Mouse (Mus musculus) CH12.LX (cell line): ENCODE measurements around the gene Tnik.

Experiments
- CTCF ChIP-seq, 2 experiments: IDR thresholded peaks in 1 of 2; conservative IDR thresholded peaks in 1 of 2; 2 replicates each; pipeline ENCODE4 v1.5.1; 2011 to 2012; ENCODE audit warnings: low read depth in 2 of 2, low read length in 2 of 2, improper control_type of control experiment in 1 of 2, inconsistent platforms in 1 of 2, mild to moderate bottlenecking in 1 of 2, moderate library complexity in 1 of 2
- HCFC1 ChIP-seq: IDR thresholded peaks from 2 replicates; pipeline ENCODE4 v1.6.1; 2012; ENCODE audit warnings: low read depth, mild to moderate bottlenecking, inconsistent platforms, low read length, improper control_type of control experiment
- POLR2A ChIP-seq: IDR thresholded peaks from 2 replicates; pipeline ENCODE4 v1.6.1; 2011; ENCODE audit warnings: low read depth, mild to moderate bottlenecking, improper control_type of control experiment, low read length

GRCm38 (mm10) chr3:28417091-28417715 lies 154.2 kb downstream of the Tnik start:
- TF ChIP-seq CTCF (conservative IDR thresholded peaks at IDR 0.05 in 1 of 2, IDR thresholded peaks at IDR 0.05 in 1 of 2; ENCODE audit: low read depth in 2 of 2, low read length in 2 of 2) (no peak), POLR2A (no peak), HCFC1 (no peak)
